Mouse (Mus musculus): ENCODE results near the gene Rnaseh2b. TPM values are rescaled to one million over a fixed set of nuclear protein-coding genes. Genes with fewer than 3 reads are reported as not detected.

The Rnaseh2b gene
- polyA plus RNA-seq, 1 experiment from 2014 or later: 57.8 TPM

- Histone ChIP-seq H3K9me3 (no peaks in the 10 kb centered on the region), H3K4me2 (no peak overlapping the region), H3K4me1 (no peaks in the 10 kb centered on the region), H3K36me3 (no peaks in the 10 kb centered on the region), H3K27me3 (no peaks in the 10 kb centered on the region), H3K27ac (no peak overlapping the region), H3K9ac (no peak overlapping the region), H3K4me3 (no peak overlapping the region)
- WGBS: 77% methylated on average over 12 of the region's 12 CpGs
- ATAC-seq (ENCODE audit: borderline replicate concordance, extremely low read depth, low FRiP score, low TSS enrichment): no peak
Observed at GRCm38 (mm10) chr14:62270698-62271396, 21.5 kb upstream of the Rnaseh2b start.

- Histone ChIP-seq H3K4me1 (no peaks in the 10 kb centered on the region), H3K9ac (no peak overlapping the region), H3K9me3 (no peaks in the 10 kb centered on the region), H3K27me3 (no peaks in the 10 kb centered on the region), H3K36me3 (no peaks in the 10 kb centered on the region), H3K27ac (no peak overlapping the region), H3K4me3 (no peak overlapping the region), H3K4me2 (no peak overlapping the region)
- 86% methylated on average over 3 of the region's 3 CpGs for WGBS
- no peak for ATAC-seq (ENCODE audit: borderline replicate concordance, extremely low read depth, low FRiP score, low TSS enrichment)
Observed at GRCm38 (mm10) chr14:62273604-62274003, 18.8 kb upstream of the Rnaseh2b start.

- no peak overlapping the region for H3K27ac ChIP-seq
- no peak overlapping the region for H3K4me3 ChIP-seq
- WGBS: 60% methylated on average over 2 of the region's 2 CpGs
- no peaks in the 10 kb centered on the region for H3K36me3 ChIP-seq
- H3K27me3 ChIP-seq: no peaks in the 10 kb centered on the region
- no peak overlapping the region for H3K9ac ChIP-seq
- no peaks in the 10 kb centered on the region for H3K9me3 ChIP-seq
- no peak overlapping the region for H3K4me2 ChIP-seq
- no peak for ATAC-seq (ENCODE audit: borderline replicate concordance, extremely low read depth, low FRiP score, low TSS enrichment)
- peaks cover 8% of the 10 kb centered on the region for H3K4me1 ChIP-seq
Observed at GRCm38 (mm10) chr14:62282974-62283373, 9.4 kb upstream of the Rnaseh2b start.

GRCm38 (mm10) chr14:62288731-62289130, 3.7 kb upstream of the Rnaseh2b start:
- no peaks in the 10 kb centered on the region for H3K9me3 ChIP-seq
- peaks cover 7% of the 10 kb centered on the region; the same call in 1 of the 2 replicates for H3K27me3 ChIP-seq
- no peak overlapping the region for H3K9ac ChIP-seq
- H3K36me3 ChIP-seq: no peaks in the 10 kb centered on the region
- WGBS: 67% methylated on average over 3 of the region's 3 CpGs
- no peak overlapping the region for H3K4me3 ChIP-seq
- H3K4me2 ChIP-seq: no peak overlapping the region
- ATAC-seq (ENCODE audit: borderline replicate concordance, extremely low read depth, low FRiP score, low TSS enrichment): no peak
- no peak overlapping the region for H3K27ac ChIP-seq
- peaks cover 10% of the 10 kb centered on the region for H3K4me1 ChIP-seq

GRCm38 (mm10) chr14:62291406-62291987, 892 bp upstream of the Rnaseh2b start:
- no peak for ATAC-seq (ENCODE audit: borderline replicate concordance, extremely low read depth, low FRiP score, low TSS enrichment)
- Histone ChIP-seq H3K4me3 (no peak overlapping the region), H3K4me2 (no peak overlapping the region)

GRCm38 (mm10) chr14:62292166-62292487, 262 bp upstream of the Rnaseh2b start:
- ATAC-seq (ENCODE audit: borderline replicate concordance, extremely low read depth, low FRiP score, low TSS enrichment): peak; percentile 35; the same call in 1 of the 2 replicates
- Histone ChIP-seq H3K4me3 (peak overlapping the region; percentile 47), H3K9me3 (no peaks in the 10 kb centered on the region), H3K36me3 (no peaks in the 10 kb centered on the region), H3K4me2 (peak overlapping the region; percentile 99), H3K4me1 (peaks cover 10% of the 10 kb centered on the region), H3K9ac (no peak overlapping the region), H3K27me3 (peaks cover 7% of the 10 kb centered on the region; the same call in 1 of the 2 replicates), H3K27ac (no peak overlapping the region)
- WGBS: 30% methylated on average over 4 of the region's 7 CpGs

More at GRCm38 (mm10) chr14:62291406-62291987, 892 bp upstream of the Rnaseh2b start:
- Histone ChIP-seq H3K36me3 (no peaks in the 10 kb centered on the region), H3K9me3 (no peaks in the 10 kb centered on the region), H3K27ac (no peak overlapping the region), H3K4me1 (peaks cover 10% of the 10 kb centered on the region), H3K27me3 (peaks cover 7% of the 10 kb centered on the region; the same call in 1 of the 2 replicates), H3K9ac (no peak overlapping the region)
- WGBS: 87% methylated on average over 1 of the region's 1 CpGs

- H3K4me1 ChIP-seq: no peaks in the 10 kb centered on the region
- WGBS: 88% methylated on average over 1 of the region's 1 CpGs
- ATAC-seq (ENCODE audit: borderline replicate concordance, extremely low read depth, low FRiP score, low TSS enrichment): no peak
Observed at GRCm38 (mm10) chr14:62298808-62299207, 6.4 kb downstream of the Rnaseh2b start.

GRCm38 (mm10) chr14:62300031-62300430, 7.6 kb downstream of the Rnaseh2b start:
- Histone ChIP-seq H3K4me3 (no peak overlapping the region), H3K27ac (no peak overlapping the region), H3K27me3 (no peaks in the 10 kb centered on the region), H3K4me2 (no peak overlapping the region), H3K4me1 (no peaks in the 10 kb centered on the region), H3K9ac (no peak overlapping the region), H3K9me3 (no peaks in the 10 kb centered on the region), H3K36me3 (no peaks in the 10 kb centered on the region)
- ATAC-seq (ENCODE audit: borderline replicate concordance, extremely low read depth, low FRiP score, low TSS enrichment): no peak
- whole genome bisulfite sequencing: 65% methylated on average over 3 of the region's 3 CpGs

More at GRCm38 (mm10) chr14:62298808-62299207, 6.4 kb downstream of the Rnaseh2b start:
- no peaks in the 10 kb centered on the region for H3K27me3 ChIP-seq
- H3K36me3 ChIP-seq: no peaks in the 10 kb centered on the region
- H3K9ac ChIP-seq: no peak overlapping the region
- no peak overlapping the region for H3K4me3 ChIP-seq
- H3K9me3 ChIP-seq: no peaks in the 10 kb centered on the region
- H3K4me2 ChIP-seq: no peak overlapping the region
- no peak overlapping the region for H3K27ac ChIP-seq

- H3K9me3 ChIP-seq: no peaks in the 10 kb centered on the region
- no peak for ATAC-seq (ENCODE audit: borderline replicate concordance, extremely low read depth, low FRiP score, low TSS enrichment)
- H3K27ac ChIP-seq: no peak overlapping the region
- H3K4me1 ChIP-seq: no peaks in the 10 kb centered on the region
- H3K9ac ChIP-seq: no peak overlapping the region
- no peak overlapping the region for H3K4me2 ChIP-seq
- no peaks in the 10 kb centered on the region for H3K27me3 ChIP-seq
- H3K4me3 ChIP-seq: no peak overlapping the region
- H3K36me3 ChIP-seq: no peaks in the 10 kb centered on the region
- 88% methylated on average over 1 of the region's 1 CpGs for WGBS
Observed at GRCm38 (mm10) chr14:62307555-62307954, 15.2 kb downstream of the Rnaseh2b start.

GRCm38 (mm10) chr14:62309026-62309425, 16.6 kb downstream of the Rnaseh2b start:
- H3K27me3 ChIP-seq: no peaks in the 10 kb centered on the region
- no peak overlapping the region for H3K4me2 ChIP-seq
- H3K36me3 ChIP-seq: no peaks in the 10 kb centered on the region
- 46% methylated on average over 2 of the region's 2 CpGs for WGBS
- no peak overlapping the region for H3K9ac ChIP-seq
- H3K27ac ChIP-seq: no peak overlapping the region
- H3K4me3 ChIP-seq: no peak overlapping the region
- no peak for ATAC-seq (ENCODE audit: borderline replicate concordance, extremely low read depth, low FRiP score, low TSS enrichment)
- H3K4me1 ChIP-seq: no peaks in the 10 kb centered on the region
- no peaks in the 10 kb centered on the region for H3K9me3 ChIP-seq

- ATAC-seq (ENCODE audit: borderline replicate concordance, extremely low read depth, low FRiP score, low TSS enrichment): no peak
- Histone ChIP-seq H3K27ac (no peak overlapping the region), H3K27me3 (no peaks in the 10 kb centered on the region), H3K9ac (no peak overlapping the region), H3K4me2 (no peak overlapping the region), H3K36me3 (no peaks in the 10 kb centered on the region), H3K4me1 (no peaks in the 10 kb centered on the region), H3K4me3 (no peak overlapping the region), H3K9me3 (no peaks in the 10 kb centered on the region)
- 86% methylated on average over 1 of the region's 1 CpGs for WGBS
Observed at GRCm38 (mm10) chr14:62311672-62312071, 19.3 kb downstream of the Rnaseh2b start.

- peaks cover 14% of the 10 kb centered on the region for H3K4me1 ChIP-seq
- H3K4me2 ChIP-seq: no peak overlapping the region
- H3K27me3 ChIP-seq: no peaks in the 10 kb centered on the region
- no peaks in the 10 kb centered on the region for H3K9me3 ChIP-seq
- 37% methylated on average over 6 of the region's 6 CpGs for WGBS
- no peak overlapping the region for H3K9ac ChIP-seq
- no peak for ATAC-seq (ENCODE audit: borderline replicate concordance, extremely low read depth, low FRiP score, low TSS enrichment)
- no peaks in the 10 kb centered on the region for H3K36me3 ChIP-seq
- no peak overlapping the region for H3K4me3 ChIP-seq
- no peak overlapping the region for H3K27ac ChIP-seq
Observed at GRCm38 (mm10) chr14:62322581-62323344, 30.4 kb downstream of the Rnaseh2b start.

Measured in lung, embryonic 15.5 days (tissue).